Mouse (Mus musculus): ENCODE results near the gene Hist1h2ak. TPM values are rescaled to one million over a fixed set of nuclear protein-coding genes. Genes with fewer than 3 reads are reported as not detected.
"Not testable (repeated sequence)": the region's sequence is repeated elsewhere in the genome, so short reads cannot be mapped to it uniquely, and the experiment has no call there.

Hist1h2ak gene
- polyA plus RNA-seq, 1 experiment from 2014 or later, result 11.4 TPM

DNA sequence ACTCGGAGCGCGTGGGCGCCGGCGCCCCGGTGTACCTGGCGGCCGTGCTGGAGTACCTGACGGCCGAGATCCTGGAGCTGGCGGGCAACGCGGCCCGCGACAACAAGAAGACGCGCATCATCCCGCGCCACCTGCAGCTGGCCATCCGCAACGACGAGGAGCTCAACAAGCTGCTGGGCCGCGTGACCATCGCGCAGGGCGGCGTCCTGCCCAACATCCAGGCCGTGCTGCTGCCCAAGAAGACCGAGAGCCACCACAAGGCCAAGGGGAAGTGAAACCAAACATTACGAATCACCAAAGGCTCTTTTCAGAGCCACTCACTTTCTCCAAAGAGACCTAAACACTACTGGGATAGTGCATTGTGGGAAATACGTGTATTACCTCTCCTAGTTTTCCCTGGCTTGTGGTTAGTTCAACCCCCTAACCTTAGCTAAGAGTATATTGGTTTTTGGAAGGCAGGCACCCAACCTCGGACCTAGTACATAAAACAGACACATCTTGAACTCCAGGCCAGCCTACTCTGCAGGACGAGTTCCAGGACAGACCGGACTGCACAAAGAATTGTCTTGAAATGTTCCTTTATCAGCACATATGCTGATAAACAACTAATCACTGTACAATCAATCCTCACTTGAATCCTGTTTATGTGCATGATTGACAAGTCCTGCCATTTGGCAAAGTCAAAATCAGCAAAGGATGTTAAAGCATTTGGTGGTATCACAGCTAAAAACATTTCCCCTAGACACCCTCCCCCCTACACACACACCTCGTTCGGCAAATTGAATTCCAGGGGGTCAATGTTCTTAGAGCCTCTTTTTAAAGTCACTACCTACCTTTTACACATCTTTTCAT is 36.9 kb downstream of the Hist1h2ak start:
- Histone ChIP-seq H3K9ac (peak overlapping the region; percentile 82), H3K4me3 (peak overlapping the region; percentile 52), H3K4me2 (peak overlapping the region; percentile 90), H3K4me1 (replicated peaks) (peaks cover 23% of the 10 kb centered on the region), H3K27ac (ENCODE audit: poor library complexity, severe bottlenecking) (peak overlapping the region; percentile 96)
- not testable (repeated sequence) for H3K9me3 ChIP-seq (replicated peaks); H3K27me3 ChIP-seq (replicated peaks); H3K36me3 ChIP-seq
- ATAC-seq (ENCODE audit: insufficient number of reproducible peaks, low FRiP score), result peak; percentile 22
- under 1% methylated on average over 14 of the region's 38 CpGs for WGBS

DNA sequence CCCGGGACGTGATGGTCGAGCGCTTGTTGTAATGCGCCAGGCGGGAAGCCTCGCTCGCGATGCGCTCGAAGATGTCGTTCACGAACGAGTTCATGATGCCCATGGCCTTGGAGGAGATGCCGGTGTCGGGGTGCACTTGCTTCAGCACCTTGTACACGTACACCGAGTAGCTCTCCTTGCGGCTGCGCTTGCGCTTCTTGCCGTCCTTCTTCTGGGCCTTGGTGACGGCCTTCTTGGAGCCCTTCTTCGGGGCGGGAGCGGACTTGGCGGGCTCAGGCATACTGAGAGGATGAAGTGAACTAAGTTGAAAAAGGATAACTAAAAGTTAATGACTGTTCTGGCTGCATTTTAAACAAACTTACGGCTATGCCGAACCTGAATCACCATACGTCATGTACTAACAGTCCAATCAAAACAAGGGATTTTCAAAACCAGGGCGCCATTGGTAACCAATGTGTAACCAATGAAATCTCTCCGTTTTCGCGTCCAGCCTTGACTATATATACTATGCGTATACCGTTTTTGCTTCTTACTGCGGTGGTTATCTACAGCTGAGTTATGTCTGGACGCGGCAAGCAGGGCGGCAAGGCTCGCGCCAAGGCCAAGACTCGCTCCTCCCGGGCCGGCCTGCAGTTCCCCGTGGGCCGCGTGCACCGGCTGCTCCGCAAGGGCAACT is 37.6 kb downstream of the Hist1h2ak start, which contains the start of the genes Hist1h2bl and Hist1h2ai:
Gene Hist1h2bl (minus strand): TSS at position 280 of the 676 bp plus-strand sequence.
Gene Hist1h2ai (plus strand): TSS at position 559 of the 676 bp plus-strand sequence.
- WGBS, result under 1% methylated on average over 36 of the region's 50 CpGs

DNA sequence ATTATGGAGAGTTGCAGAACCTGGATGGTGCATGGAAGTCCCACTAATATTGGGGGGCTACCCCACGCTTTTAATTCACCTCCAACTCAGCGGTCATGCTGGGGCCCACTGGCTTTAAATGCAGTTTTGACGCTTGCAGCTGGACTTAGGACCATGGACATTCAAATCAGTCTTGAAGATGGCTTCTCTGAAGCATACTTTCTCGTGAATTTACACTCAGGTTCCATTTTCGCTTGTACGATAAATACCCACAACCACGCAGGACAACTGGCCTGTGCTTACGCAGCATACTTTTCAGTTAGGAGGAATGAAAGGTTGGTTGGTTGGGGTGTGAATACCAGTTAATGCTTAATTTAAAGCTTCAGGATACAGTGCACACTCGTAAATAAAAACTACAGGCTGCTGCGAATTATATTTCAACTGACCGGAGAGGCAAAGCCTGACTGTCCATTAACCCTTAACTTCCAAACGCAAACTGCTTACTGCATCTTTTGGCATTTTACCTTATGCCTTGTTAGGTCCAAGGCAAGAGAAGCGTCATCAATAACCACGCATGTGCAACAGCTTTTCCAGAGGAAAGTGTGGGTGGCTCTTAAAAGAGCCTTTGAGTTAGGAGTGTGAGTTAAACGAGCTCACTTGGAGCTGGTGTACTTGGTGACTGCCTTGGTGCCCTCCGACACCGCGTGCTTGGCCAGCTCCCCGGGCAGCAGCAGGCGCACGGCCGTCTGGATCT is 38.3 kb downstream of the Hist1h2ak start:
- H3K27me3 ChIP-seq (replicated peaks), result no peaks in the 10 kb centered on the region
- peak overlapping the region; percentile 92 for H3K27ac ChIP-seq (ENCODE audit: poor library complexity, severe bottlenecking)
- no peaks in the 10 kb centered on the region for H3K9me3 ChIP-seq (replicated peaks)
- WGBS, result 2% methylated on average over 22 of the region's 22 CpGs
- H3K9ac ChIP-seq, result peak overlapping the region; percentile 79
- peak overlapping the region; percentile 90 for H3K4me2 ChIP-seq
- peaks cover 20% of the 10 kb centered on the region for H3K4me1 ChIP-seq (replicated peaks)
- ATAC-seq (ENCODE audit: insufficient number of reproducible peaks, low FRiP score), result no peak
- H3K4me3 ChIP-seq, result peak overlapping the region; percentile 47
- no peaks in the 10 kb centered on the region for H3K36me3 ChIP-seq

More for the DNA sequence above, 37.6 kb downstream of the Hist1h2ak start, which contains the start of the genes Hist1h2bl and Hist1h2ai:
- H3K9me3 ChIP-seq (replicated peaks); H3K36me3 ChIP-seq; H3K27me3 ChIP-seq (replicated peaks): not testable (repeated sequence)
- H3K4me2 ChIP-seq, result peak within 1 kb of the TSS; percentile 90
- H3K27ac ChIP-seq (ENCODE audit: poor library complexity, severe bottlenecking), result peak within 1 kb of the TSS; percentile 96
- peak; percentile 93 for ATAC-seq (ENCODE audit: insufficient number of reproducible peaks, low FRiP score)
- peaks cover 21% of the 10 kb centered on the region for H3K4me1 ChIP-seq (replicated peaks)
- peak within 1 kb of the TSS; percentile 52 for H3K4me3 ChIP-seq
- H3K9ac ChIP-seq, result peak within 1 kb of the TSS; percentile 82

DNA sequence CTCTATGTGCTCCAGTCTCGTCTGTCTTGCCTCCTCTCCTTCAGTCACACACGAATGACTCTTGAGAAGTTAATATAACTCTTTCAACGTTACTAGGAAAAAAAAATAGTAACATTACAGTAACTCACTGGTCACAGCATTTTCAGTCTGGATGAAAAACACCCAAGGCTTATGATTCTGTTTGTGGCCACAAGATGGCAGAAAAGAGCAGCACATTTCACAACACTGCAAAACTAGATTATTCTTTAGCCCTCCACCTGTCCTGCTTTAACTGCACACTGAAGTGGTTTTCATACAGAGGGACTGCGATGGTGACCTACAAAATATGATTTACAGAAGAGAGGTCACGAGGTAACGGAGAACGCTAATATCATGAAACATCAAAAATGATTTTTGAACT is 38.9 kb downstream of the Hist1h2ak start:
- 1% methylated on average over 7 of the region's 7 CpGs for WGBS
- Histone ChIP-seq H3K36me3 (no peaks in the 10 kb centered on the region), H3K9ac (peak overlapping the region; percentile 79), H3K9me3 (replicated peaks) (no peaks in the 10 kb centered on the region), H3K4me3 (peak overlapping the region; percentile 47), H3K4me2 (peak overlapping the region; percentile 90), H3K27me3 (replicated peaks) (no peaks in the 10 kb centered on the region), H3K4me1 (replicated peaks) (peaks cover 20% of the 10 kb centered on the region), H3K27ac (ENCODE audit: poor library complexity, severe bottlenecking) (no peak overlapping the region; the same call in 1 of the 2 replicates)
- no peak for ATAC-seq (ENCODE audit: insufficient number of reproducible peaks, low FRiP score)

DNA sequence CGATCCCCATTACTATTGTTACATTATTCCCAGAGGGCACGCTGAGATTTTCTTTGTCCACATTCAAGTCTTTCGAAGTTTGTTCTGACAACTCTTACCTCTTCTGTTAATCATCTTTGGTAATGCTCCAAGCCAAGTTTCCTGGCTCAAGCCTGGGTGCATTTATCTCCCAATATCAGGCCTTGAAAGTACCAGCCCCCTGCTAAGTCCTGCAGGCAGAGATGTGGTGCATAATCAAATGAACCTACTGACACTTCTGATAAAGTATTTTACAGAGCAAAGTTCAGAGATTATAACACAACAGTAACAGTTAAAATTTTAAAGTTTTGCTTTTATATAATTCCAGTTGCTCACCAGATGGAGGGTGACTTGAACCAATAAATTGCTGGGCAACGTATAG is 41.9 kb downstream of the Hist1h2ak start:
- H3K4me1 ChIP-seq (replicated peaks), result peaks cover 8% of the 10 kb centered on the region
- ATAC-seq (ENCODE audit: insufficient number of reproducible peaks, low FRiP score), result no peak
- H3K27me3 ChIP-seq (replicated peaks), result no peaks in the 10 kb centered on the region
- H3K36me3 ChIP-seq, result no peaks in the 10 kb centered on the region
- 31% methylated on average over 4 of the region's 4 CpGs for WGBS
- no peaks in the 10 kb centered on the region for H3K9me3 ChIP-seq (replicated peaks)
- H3K4me2 ChIP-seq, result peak overlapping the region; percentile 80
- H3K27ac ChIP-seq (ENCODE audit: poor library complexity, severe bottlenecking), result no peak overlapping the region
- H3K9ac ChIP-seq, result peak overlapping the region; percentile 74; the same call in 1 of the 2 replicates
- peak overlapping the region; percentile 58 for H3K4me3 ChIP-seq

DNA sequence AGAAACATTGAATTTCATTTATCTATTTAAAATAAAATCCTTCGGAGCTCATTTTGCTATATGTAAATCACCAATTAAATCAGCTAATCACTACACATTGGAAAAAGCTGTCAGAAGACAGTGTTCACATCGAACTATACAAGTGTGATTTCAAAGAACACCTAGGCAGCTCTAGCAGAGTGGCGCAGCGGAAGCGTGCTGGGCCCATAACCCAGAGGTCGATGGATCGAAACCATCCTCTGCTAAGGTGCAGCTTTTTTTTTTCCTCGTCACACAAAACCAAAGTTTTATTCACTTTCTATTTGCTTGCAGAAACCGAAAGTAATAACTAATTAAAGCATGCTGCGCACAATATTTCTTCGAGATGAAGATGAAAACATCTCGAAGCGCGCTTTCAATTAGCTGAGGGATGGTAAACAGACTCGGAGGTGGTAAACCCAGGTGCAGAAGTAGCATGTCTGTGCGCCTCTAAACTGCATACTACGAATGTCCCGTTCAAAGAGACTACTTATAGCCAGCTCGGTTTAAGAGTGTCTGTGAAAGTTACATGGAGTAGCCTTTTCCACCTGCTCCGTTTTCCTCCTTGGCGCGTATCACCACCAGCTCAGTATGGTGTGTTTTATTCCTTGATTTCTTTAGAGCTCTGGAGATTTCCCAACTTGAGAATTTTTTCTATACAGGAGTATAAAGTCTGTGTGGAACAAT is 42.7 kb downstream of the Hist1h2ak start:
- 3% methylated on average over 22 of the region's 22 CpGs for WGBS

DNA sequence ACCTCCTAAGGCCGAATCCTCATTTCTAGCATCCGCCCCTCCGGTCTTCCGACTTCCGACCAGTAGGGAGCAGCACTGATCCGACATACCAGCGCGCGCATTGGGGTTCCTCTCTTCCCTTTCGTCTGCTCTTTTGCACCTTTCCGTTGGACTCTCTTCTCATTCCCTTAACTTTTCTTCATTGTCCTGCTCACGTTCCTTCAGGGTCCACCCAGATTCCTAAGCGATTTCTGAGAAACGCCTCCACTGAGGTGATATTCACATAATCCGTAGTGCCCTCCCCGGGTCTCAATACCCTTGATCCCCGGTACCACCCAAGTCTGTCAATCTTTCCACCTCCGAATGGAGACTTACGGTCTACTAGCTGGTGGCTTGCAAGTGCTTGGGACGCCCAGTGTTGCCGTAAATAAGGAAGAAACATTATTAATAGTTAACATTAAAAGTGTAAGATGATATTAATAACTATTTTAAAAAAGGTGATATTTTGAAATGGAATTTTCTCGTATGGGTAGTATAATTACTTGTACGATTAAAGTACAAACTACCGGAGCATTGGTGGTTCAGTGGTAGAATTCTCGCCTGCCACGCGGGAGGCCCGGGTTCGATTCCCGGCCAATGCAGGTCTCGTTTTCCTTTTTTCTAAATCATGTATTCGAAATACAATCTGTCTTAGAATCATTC is 43.5 kb downstream of the Hist1h2ak start:
- Histone ChIP-seq H3K27me3 (replicated peaks) (no peaks in the 10 kb centered on the region), H3K4me3 (peak overlapping the region; percentile 76), H3K4me2 (peak overlapping the region; percentile 50), H3K9ac (peak overlapping the region; percentile 65), H3K27ac (ENCODE audit: poor library complexity, severe bottlenecking) (peak overlapping the region; percentile 81), H3K4me1 (replicated peaks) (peaks cover 3% of the 10 kb centered on the region), H3K36me3 (no peaks in the 10 kb centered on the region), H3K9me3 (replicated peaks) (no peaks in the 10 kb centered on the region)
- under 1% methylated on average over 32 of the region's 32 CpGs for WGBS
- ATAC-seq (ENCODE audit: insufficient number of reproducible peaks, low FRiP score), result peak; percentile 78

More for the DNA sequence above, 42.7 kb downstream of the Hist1h2ak start:
- Histone ChIP-seq H3K36me3 (no peaks in the 10 kb centered on the region), H3K9ac (peak overlapping the region; percentile 74), H3K4me1 (replicated peaks) (peaks cover 8% of the 10 kb centered on the region), H3K9me3 (replicated peaks) (no peaks in the 10 kb centered on the region), H3K27ac (ENCODE audit: poor library complexity, severe bottlenecking) (no peak overlapping the region), H3K4me2 (peak overlapping the region; percentile 80), H3K4me3 (peak overlapping the region; percentile 58), H3K27me3 (replicated peaks) (no peaks in the 10 kb centered on the region)
- ATAC-seq (ENCODE audit: insufficient number of reproducible peaks, low FRiP score), result peak; percentile 80

DNA sequence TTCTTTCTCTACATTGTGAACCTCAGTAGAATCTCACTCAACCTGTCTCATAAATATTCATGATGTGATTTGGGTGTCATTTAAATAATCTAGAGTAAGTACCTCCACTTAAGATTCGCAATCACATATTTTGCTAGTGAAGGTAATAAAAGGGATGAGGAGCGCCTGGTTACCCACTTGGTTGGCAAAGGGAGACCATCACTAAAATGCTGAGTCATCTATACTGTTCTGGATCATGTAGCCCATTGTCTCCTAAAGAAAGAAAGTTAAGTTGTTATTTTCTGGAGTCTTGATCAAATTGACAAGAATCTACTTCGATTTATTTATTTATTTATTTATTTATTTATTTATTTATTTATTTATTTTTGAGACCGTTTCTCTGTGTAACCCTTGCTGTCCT is 47.0 kb downstream of the Hist1h2ak start:
- Histone ChIP-seq H3K27ac (ENCODE audit: poor library complexity, severe bottlenecking) (no peak overlapping the region), H3K4me2 (no peak overlapping the region), H3K4me1 (replicated peaks) (no peaks in the 10 kb centered on the region; the same call in 1 of the 2 replicates), H3K9ac (no peak overlapping the region), H3K4me3 (no peak overlapping the region), H3K9me3 (replicated peaks) (no peaks in the 10 kb centered on the region), H3K27me3 (replicated peaks) (no peaks in the 10 kb centered on the region), H3K36me3 (no peaks in the 10 kb centered on the region)
- 66% methylated on average over 4 of the region's 4 CpGs for whole genome bisulfite sequencing
- no peak for ATAC-seq (ENCODE audit: insufficient number of reproducible peaks, low FRiP score)
